Mouse (Mus musculus) left cerebral cortex, postnatal 36 days (tissue): ENCODE measurements around the gene Mgat2. TPM values are rescaled to one million over a fixed set of nuclear protein-coding genes. Genes with fewer than 3 reads are reported as not detected.
"Not testable (repeated sequence)": the region's sequence is repeated elsewhere in the genome, so short reads cannot be mapped to it uniquely, and the experiment has no call there.

Source experiments
- DNase-seq, 2 experiments: peaks; one replicate each; pipeline ENCODE4 v3.0.0; 2021 to 2022; ENCODE audit warnings: low spot score in 2 of 2, mixed read lengths in 1 of 2
- intact Hi-C: fragments of 180-260 bp; cut with DNase I; formaldehyde crosslinking; loops from one replicate; pipeline ENCODE4 v1.15.1; 2025
- total RNA-seq, 2 experiments: library from RNA; stranded (reverse); gene quantifications; 2 replicates each; pipeline ENCODE4 v1.2.3; 2021

Mgat2 gene
- 10 to 100 TPM; 27.3 to 30.7 TPM for total RNA-seq

- intact Hi-C loops, result loop anchor here (1.0 kb wide), 1 partner anchor 14 kb away; the partner anchor contains the start of gene Gm49383
- DNase-seq, result peak; percentile 98
Measured at GRCm38 (mm10) chr12:69183583-69184308, at the start of gene Mgat2, which contains the start of gene Rpl36al. Mgat2 (plus strand) TSS chr12:69184157. Rpl36al (minus strand) TSS chr12:69184083.

- intact Hi-C loops, result no loop called here
- DNase-seq, result no peak
Measured at GRCm38 (mm10) chr12:69139201-69139600, 44.8 kb upstream of the Mgat2 start.

GRCm38 (mm10) chr12:69139841-69140240 is 44.1 kb upstream of the Mgat2 start:
- intact Hi-C loops, result no loop called here
- DNase-seq, result no peak

GRCm38 (mm10) chr12:69143460-69143859 is 40.5 kb upstream of the Mgat2 start:
- DNase-seq, result no peak
- intact Hi-C loops, result no loop called here

GRCm38 (mm10) chr12:69147166-69147735 is 36.7 kb upstream of the Mgat2 start:
- intact Hi-C loops, result no loop called here
- DNase-seq, result no peak

- no peak for DNase-seq
- intact Hi-C loops, result no loop called here
Measured at GRCm38 (mm10) chr12:69150049-69150448, 33.9 kb upstream of the Mgat2 start.

GRCm38 (mm10) chr12:69155923-69156322 is 28.0 kb upstream of the Mgat2 start:
- intact Hi-C loops, result no loop called here
- no peak for DNase-seq

- DNase-seq, result no peak
- intact Hi-C loops, result no loop called here
Measured at GRCm38 (mm10) chr12:69156436-69156835, 27.5 kb upstream of the Mgat2 start.

- no peak for DNase-seq
- intact Hi-C loops, result no loop called here
Measured at GRCm38 (mm10) chr12:69157107-69157506, 26.9 kb upstream of the Mgat2 start.

- intact Hi-C loops, result no loop called here
- DNase-seq, result no peak
Measured at GRCm38 (mm10) chr12:69158366-69158764, 25.6 kb upstream of the Mgat2 start.

GRCm38 (mm10) chr12:69158765-69159577 is 25.0 kb upstream of the Mgat2 start, which contains the start of gene Rps29:
Rps29 (minus strand) TSS chr12:69159186.
- peak; percentile 98 to 99 for DNase-seq
- intact Hi-C loops, result not testable (repeated sequence)

GRCm38 (mm10) chr12:69159578-69159940 is 24.4 kb upstream of the Mgat2 start:
- intact Hi-C loops, result no loop called here
- no peak for DNase-seq

GRCm38 (mm10) chr12:69160677-69161076 is 23.3 kb upstream of the Mgat2 start:
- DNase-seq, intact Hi-C loops: not testable (repeated sequence)

- DNase-seq, intact Hi-C loops: not testable (repeated sequence)
Measured at GRCm38 (mm10) chr12:69163586-69163985, 20.4 kb upstream of the Mgat2 start.

- intact Hi-C loops, result no loop called here
- no peak for DNase-seq
Measured at GRCm38 (mm10) chr12:69164904-69165303, 19.1 kb upstream of the Mgat2 start.

- intact Hi-C loops, DNase-seq: not testable (repeated sequence)
Measured at GRCm38 (mm10) chr12:69166861-69167581, 16.9 kb upstream of the Mgat2 start.

GRCm38 (mm10) chr12:69167656-69168460 is 16.1 kb upstream of the Mgat2 start:
- intact Hi-C loops, result no loop called here

GRCm38 (mm10) chr12:69168461-69169106 is 15.4 kb upstream of the Mgat2 start, which contains the start of gene Lrr1:
Lrr1 (plus strand) TSS chr12:69168814.
- DNase-seq, result peak; percentile 83 to 88
- intact Hi-C loops, result no loop called here

More at GRCm38 (mm10) chr12:69167656-69168460, 16.1 kb upstream of the Mgat2 start:
- no peak for DNase-seq
